Mouse (Mus musculus) frontal cortex, adult (tissue): ENCODE measurements around the gene 4930519P11Rik.

Experiments
- ATAC-seq: cut with Nextera tagmentation; 2 replicates; pipeline ENCODE4 v1.9.2; 2017; ENCODE audit warnings: mild to moderate bottlenecking, moderate library complexity, mixed read lengths; ENCODE audit not compliant: low TSS enrichment

The 4930519P11Rik gene

DNA sequence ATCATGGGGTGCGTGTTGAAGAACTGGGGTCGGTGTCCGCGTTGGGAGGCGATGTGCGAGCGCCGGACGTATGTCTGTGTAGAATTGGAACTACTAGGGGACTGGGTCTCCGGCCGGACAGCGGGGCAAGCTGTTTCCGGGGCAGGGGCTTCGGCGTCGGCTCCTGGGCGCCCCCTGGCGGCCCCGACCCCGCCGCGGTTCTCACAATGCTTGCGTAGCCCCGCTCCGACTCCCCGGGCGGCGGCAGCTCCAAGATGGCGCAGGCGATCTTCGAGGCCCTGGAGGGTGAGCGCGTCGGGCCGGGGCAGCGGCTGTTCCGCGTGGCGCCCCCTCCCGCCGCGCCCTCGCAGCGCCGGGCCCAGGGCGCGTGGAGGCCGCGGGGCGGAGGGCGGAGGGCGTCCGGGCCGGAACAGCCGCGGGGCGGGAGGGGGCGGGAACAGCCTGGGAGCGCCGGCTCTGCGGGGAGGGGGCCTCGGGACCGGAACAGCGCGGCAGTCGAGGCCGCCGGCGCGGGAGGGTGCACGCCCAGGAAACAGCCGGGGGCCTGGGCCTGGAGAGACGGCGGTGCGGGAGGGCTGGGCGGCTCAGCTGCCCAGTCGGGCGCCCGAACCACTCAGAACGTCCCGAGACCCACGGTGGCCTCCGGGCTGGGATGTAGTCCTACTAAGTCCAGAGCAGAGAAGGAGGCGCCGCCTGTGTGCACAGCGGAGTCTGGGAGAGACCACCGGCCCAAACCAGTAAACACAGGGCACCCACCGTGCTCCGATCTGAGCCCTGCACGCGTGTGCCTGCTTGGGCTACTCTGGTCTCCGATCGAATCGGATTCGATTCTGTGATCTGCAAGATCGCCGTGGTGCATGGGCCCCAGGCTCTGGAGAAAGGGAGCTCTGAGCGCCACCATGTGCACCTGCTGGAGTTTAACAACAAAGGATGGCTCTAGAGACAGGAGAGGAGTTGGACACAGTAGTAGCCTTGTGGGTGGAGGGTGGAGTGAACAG, at the start of gene 4930519P11Rik, which contains the start of gene Zfp341:
4930519P11Rik (minus strand) TSS at position 320 of the 998 bp plus-strand sequence.
Zfp341 (plus strand) TSS at position 180 of the 998 bp plus-strand sequence.
- ATAC-seq, result peak; percentile 86

DNA sequence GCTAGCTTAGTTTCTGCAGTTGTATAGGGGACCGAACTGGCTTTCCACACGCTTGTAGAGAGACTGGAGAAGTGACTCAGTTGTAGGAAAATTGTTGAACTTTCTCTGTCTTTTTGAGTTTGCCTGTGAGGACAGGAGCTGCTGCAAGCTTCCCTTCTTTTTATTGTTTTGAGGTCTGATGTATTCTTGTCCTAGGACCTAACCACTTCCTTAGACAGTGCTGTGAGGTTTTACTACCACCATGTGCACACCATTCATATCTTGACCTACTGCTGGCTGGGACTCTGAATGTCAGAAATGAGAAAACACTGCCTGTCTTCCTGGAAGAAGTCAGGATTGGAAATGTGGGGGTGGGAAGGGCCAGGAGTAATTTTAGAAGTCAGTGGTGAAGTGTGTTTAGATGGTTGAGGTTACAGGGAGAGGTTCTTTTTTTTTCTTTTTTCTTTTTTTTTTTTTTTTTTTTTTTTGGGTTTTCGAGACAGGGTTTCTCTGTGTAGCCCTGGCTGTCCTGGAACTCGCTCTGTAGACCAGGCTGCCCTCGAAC, 46.4 kb upstream of the 4930519P11Rik start:
- ATAC-seq, result no peak

DNA sequence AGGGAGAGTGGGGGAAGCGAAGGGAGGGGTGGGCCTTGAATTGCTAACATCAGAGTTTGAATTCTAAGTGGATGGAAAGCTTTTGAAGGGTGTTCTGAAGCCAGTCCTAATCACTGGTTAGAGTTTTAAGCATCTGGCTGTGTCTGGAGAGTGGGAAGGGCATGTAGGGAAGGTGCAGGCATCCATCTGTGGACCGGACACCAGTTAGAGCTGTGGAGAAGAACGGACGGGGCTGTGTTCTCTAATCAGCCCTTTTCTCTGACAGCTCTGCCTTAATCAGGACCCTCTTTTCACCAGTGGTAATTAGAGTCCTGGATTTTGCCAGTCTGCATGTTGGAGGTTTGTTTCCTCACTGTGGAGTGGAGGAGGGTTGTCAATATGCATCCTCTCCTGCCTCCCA, 45.8 kb upstream of the 4930519P11Rik start:
- ATAC-seq, result no peak

DNA sequence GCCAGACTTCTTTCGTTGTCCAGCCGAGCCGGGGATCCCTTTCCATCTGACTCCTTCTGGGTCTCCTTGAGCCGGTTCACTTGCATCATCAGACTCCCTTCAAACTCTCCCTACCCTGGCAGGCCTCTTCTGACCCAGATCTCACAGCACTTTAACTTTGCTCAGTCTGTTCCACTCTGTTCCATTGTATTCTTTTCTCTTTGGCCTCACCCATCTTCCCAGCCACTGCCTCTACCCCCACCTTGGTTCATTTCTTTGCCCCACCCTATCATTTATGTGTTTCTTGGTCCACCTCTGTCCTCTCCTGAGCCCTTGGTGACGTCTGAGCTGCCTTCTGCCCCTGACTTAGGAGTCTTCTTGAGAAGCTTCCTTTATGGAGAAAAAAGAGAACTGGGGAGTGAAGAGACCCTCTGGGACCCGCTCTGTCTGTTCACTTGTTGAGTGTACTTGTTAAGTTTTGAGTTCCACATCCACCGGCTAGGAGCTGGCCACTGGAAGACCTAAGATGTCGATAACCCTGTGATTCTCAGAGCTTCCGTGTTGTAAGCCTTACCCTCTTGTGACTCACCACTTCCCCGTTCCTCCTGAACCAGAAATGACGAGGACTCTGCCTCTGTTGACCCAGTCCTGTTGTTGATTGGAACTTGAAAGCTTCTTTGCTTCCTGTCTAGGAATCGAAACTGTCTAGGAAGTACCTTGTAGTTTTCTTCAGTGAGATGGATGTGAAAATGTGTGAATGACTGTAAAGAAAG, 44.4 kb upstream of the 4930519P11Rik start:
- peak; percentile 4; the same call in 1 of the 2 replicates for ATAC-seq

DNA sequence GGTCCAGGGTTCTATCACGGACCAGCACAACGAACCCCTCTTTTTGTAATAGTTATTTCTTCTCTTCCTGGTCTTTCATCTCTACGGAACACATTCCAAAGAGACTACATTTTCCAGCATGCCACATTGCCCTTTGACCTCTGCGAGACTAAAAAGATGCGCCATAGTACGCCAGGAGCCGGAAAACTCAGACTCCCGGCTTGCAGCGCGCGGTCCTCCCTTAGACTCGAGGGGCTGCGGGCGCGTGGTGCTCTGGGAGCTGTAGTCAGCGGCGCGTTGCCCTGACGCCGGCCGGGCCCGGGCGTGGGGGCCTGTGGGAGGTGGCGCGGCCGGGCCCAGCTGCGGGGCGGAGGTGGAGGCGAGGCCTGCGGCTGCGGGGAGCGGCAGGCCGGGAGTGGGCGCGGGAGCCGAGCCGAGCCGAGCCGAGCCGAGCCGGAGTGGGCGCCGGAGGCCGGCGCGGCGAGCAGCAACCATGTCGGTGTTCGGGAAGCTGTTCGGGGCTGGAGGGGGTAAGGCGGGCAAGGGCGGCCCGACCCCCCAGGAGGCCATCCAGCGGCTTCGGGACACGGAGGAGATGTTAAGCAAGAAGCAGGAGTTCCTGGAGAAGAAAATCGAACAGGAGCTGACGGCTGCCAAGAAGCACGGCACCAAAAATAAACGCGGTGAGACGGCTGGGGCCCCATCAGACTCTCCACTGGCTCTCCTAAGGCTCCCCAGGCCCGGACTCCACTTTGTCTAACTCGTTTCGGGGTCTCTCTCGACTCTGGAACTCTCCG, 43.7 kb upstream of the 4930519P11Rik start:
- peak; percentile 97 for ATAC-seq

DNA sequence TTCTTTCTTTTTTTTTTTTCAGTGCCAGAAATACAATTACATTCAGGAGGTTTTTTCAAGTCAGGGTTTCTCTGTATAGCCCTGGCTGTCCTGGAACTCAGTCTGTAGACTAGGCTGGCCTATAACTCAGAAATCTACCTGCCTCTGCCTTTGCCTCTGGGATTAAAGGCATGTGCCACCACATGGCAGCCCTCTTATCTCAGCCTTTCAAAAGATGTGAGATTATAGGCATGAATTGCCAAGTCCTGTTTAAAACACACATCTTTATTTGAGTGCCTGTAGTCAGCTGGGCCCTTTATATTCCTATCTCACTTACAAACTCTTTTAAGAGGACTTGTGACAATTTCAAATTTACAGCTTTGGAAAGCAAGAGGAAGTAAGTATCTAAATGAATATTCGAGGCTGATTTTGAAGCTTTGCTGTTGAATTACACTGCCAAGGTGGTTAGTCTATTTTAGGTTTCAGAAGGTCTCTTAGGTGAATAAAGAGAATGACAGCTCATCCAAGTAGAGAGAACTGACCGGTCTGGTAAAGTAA, 42.7 kb upstream of the 4930519P11Rik start:
- ATAC-seq, result no peak

DNA sequence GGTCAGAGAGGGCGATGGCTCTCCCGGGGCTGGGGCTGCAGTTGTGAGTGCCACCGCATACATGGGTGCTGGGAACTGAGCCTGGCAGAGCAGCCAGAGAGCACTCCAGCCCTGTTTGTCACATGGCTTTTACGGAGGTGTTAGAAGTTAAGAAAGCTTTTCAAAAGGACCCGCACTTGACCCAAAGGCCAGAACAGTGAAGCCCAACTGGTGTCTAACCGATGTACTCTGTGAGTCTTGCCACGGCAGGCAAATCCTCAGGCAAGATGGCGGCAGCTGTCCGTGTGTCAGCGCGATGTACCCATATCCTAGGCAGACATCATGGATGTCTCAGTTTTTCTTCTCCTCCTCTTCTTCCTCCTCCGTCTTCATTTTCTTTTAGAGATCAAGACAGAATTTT, 41.7 kb upstream of the 4930519P11Rik start:
- no peak for ATAC-seq

DNA sequence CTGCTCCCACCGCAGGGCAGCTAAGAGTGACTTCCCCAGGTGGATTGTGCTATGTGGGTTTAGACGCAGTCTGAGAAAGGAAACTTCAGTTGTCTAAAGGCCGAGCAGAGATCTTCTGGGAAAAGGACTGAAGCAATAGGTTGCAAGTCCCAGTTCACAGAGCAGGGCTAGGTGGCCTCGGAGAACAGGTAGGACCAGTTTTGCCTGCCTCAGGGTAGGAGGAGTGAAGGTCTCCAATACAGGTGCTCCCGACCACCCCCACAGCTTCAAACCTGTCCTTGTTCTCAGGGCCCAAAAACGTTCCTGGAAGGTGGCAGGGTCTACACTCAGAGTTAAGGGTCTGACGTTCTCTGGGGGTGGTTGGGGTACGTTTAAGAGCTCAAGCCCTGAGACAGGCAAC, 38.1 kb upstream of the 4930519P11Rik start, which contains the start of gene Chmp4b:
Chmp4b (plus strand) TSS at position 343 of the 400 bp plus-strand sequence.
- no peak for ATAC-seq

DNA sequence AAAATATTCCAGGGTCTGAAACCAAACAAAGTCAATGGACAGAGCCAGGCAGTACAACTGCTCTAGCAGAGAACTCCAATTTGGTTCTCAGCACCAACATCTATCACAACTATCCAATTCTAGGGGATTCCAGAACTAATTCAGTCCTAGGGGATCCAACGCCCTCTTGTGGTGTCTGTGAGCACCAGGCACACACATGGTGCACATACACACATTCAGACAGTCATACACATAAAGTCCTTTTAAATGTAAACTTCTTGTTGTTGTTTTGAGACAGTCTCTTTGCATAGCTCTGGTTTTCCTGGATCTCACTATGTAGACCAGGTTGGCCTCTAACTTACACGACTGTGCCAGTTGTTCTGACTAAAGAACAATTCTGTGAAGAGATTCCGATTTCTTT, 37.2 kb upstream of the 4930519P11Rik start:
- ATAC-seq, result no peak

DNA sequence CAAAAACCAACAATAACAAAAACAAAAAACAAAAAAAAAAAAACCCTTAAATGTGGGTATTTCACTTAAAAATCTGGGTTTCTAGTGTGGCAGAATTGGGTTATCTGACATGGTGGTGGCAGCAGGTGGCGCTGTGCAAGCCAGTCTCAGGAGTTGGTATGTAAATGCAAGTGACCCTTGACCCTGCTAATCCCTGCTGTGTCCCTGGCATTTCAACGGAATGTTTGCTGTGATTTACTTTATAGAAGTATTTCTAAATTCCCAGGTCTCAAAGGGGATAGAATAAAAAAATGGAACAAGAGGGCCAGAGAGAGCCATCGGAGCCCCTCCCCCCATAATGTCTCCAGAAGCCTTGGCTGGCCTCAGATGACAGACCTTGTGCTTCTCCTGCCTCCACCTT, 34.8 kb upstream of the 4930519P11Rik start:
- ATAC-seq, result no peak

DNA sequence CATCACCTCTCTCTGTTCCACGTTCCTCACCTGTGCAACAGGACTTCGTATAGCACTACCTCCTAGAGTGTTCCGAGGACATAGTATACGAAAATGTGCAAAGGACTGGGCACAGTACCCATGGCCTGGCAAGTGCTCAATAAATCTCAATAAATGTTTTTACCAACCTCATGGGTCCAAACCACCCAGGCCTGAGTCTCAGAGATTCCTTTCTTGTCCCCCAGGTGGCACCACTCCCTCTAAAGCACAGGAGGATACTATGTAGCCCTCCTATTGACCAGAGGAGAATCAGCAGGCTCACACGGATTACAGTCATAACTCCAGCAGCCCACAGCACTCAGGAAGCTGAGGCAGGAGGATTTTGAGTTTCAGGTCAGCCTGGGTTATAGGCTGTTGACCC, 33.4 kb upstream of the 4930519P11Rik start:
- peak; percentile 70 for ATAC-seq

DNA sequence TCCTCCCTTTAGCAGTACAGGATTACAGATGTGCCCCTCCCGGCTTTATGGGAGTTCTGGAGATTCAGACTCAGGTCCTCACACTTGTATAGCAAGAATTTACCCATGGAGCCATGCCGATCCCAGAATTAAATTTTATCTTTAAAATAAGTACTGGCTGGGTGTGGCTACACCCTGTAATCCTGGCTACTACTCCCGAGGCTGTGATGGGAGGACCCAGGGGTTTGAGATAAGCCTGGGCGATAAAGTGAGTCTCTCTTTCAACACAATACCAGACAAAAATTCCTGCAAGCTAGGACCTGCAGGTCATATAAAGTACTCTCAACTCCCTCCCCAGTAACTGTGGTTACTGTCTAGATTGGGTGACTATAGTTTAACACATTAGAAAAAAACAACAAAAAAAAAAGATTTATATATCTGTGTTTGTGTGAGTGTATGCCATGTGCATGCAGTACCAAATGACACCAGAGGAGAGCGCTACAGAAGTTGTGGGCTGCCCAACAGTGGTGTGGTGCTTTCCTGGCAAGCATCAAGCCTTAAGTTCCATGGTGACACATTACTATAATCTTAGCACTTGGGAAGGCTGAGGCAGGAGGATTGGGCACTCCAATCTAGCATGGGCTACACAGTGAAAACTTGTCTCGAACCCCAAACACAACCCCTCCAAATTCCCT, 29.6 kb upstream of the 4930519P11Rik start:
- no peak for ATAC-seq

DNA sequence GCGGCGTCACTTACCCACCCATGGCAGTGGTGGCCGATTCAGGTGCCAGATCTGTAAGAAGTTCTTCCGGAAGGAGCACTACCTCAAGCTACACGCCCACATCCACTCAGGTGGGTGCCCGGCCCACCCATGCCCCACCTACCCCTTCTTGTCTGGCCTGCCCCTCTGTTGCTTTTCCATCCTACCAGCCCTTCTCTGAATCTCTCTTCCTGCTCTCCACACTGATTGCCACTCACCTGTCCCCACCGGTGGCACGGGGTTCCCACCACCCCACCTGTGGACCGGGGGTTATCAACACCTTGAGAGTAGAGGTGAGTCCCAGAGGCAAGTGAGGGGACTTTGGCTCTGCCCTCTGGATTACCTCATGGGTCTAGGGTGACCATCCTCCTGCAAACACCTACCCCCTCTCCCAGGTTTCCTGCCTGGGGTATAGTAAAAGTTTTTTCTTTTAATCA, 28.8 kb upstream of the 4930519P11Rik start:
- ATAC-seq, result no peak

DNA sequence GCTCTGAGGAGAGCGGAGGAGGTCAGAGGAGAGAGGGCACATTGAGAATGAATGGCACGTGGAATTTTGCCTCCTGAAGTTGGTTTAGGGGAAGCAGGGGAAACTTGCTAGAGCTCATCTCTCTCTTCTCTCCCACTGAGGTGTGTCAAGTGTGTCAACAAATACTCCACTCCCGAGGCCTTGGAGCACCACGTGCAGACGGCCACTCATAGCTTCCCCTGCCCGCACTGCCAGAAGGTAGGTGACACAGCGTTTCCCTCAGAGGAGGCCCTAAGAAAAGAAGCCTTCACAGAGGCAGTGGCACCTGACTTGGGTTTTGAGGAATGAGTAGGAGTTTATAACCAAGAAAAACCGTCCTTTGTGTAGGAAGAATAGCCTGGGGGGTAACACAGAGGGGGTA, 27.9 kb upstream of the 4930519P11Rik start:
- no peak for ATAC-seq

DNA sequence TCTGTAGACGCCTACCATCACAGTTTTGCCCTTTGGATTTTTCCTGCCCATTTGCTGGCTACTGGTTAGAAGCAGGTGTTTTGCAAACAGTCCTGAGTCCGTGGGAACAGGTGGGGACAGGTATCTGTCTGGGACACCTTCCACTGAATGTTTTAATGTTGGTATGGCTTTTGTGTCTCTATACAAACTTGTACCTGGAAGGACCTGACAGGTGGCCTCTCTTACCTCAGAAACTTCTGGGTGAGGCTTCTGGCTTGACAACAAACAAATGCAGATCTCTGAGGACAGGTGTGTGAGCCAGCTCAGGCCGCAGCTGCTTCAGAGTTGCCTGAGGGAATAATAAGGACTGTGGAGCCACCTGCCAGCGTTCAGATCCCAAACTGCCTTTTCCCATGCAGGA, 25.9 kb upstream of the 4930519P11Rik start:
- ATAC-seq, result no peak

DNA sequence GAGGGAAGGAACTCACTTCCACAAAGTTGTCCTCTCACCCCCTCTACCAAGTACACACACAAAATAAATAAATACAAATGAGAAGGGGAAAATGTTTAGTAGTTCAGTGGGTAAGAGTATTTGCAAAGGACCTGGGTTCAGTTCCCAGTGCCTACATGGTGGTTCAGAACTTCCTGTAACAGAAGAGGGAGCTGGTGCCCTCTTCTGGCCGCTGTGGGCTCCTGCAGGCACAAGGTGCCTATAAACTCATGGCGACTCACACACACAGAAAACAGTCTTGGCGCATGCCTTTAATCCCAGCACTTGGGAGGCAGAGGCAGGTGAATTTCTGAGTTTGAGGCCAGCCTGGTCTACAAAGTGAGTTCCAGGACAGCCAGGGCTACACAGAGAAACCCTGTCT, 25.3 kb upstream of the 4930519P11Rik start:
- ATAC-seq, result no peak

DNA sequence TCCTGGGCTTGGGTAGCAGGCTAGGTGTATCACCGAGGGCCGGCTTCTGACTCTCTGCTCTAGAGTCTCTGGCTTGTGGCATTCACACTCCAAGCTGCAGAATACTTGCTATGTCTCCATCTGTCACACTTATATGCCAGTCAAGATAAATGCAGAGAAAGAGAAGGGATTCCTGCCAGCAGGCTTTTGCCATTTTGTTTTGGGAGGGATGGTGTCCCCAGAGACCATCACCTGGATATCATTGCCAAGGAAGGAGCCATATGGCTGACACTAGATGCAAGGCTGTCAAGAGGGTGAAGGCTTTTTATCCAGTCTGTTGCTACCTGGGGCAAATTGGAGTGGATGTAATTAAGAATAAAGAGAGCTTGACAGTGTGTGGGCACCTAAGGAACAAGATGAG, 22.6 kb upstream of the 4930519P11Rik start:
- ATAC-seq, result no peak

DNA sequence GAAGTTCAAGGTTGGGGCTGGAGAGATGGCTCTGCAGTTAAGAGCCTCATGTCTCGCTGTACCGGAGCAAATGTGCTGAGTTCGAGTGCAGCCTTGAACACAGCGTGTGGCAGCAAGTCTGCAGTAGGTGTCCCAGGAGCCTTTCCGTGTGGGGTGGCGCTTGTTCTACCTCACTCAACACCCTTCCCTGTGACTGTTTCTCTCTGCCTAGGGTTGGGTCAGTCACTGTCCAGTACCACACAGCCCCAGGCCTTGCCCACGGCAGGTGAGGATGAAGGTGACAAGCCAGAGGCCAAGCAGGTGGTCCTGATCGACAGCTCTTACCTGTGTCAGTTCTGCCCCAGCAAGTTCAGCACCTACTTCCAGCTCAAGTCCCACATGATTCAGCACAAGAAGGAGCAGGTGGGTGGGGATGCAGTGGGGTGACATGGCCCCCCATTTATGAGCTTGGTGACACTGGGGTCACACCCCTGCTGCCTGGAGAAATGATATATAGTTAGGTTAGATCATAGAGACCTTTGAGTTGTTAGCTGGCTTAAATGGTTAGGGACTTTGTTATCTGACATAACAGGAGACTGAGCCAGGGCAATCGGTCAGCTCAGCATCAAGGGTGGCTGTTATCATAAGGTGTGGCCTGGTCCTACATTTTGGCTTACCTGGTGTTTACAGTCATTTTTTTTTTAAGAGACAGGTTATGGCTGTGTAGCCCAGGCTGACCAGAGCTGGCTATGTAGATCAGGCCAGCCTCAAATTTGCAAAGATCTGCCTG, 20.8 kb upstream of the 4930519P11Rik start:
- no peak for ATAC-seq

DNA sequence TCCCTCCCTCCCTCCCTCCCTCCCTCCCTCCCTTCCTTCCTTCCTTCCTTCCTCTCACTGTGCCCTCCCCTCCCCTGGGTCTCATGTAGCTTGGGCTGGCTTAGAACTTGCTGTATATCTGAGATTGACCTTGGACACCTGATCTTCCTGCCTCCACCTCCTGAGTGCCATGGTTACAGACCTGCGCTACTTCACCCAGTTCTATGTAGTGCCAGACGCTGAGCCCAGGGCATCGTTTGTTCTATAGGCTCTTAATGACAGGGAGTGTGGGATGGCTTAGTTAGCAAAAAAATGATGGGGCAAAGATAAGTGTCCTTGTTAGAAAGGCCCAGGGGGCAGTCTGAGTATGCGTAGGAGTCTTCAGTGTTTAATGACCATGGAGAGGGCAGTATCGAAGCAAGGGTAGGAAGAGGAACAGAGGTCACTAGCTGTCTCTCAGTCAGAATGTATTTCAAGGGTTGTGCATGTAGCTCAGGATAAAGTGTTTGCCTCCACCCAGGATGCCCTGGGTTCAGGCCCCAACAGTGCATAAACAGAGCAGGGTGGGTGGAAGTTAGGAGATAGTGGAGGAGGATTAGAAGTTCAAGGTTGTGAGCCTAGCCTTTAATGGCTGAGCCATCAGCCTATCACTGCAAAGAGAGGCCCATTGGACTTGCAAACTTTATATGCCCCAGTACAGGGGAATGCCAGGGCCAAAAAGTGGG, 20.0 kb upstream of the 4930519P11Rik start:
- no peak for ATAC-seq
